Mouse (Mus musculus) midbrain, embryonic 12.5 days (tissue): ENCODE data around the gene Cdh8. TPM values are rescaled to one million over a fixed set of nuclear protein-coding genes. Genes with fewer than 3 reads are reported as not detected.
A peak's percentile ranks its signal among the peaks of the same experiment; 100 is the strongest.

Experiments used
- ATAC-seq: fragments of 200-750 bp; cut with Nextera tagmentation; 2 replicates; pipeline ENCODE4 v1.8.0; 2017; ENCODE audit warnings: low read depth, moderate TSS enrichment, moderate library complexity; ENCODE audit not compliant: low FRiP score
- H3K27ac ChIP-seq: fragments of 300-500 bp; sonication (generic); replicated peaks from 2 replicates; pipeline ENCODE4 v1.5.1; 2016; ENCODE audit warnings: mild to moderate bottlenecking
- H3K27me3 ChIP-seq: fragments of 300-500 bp; sonication (generic); 2 replicates; pipeline ENCODE4 v1.6.1; 2016; ENCODE audit warnings: mild to moderate bottlenecking
- H3K36me3 ChIP-seq: fragments of 300-500 bp; sonication (generic); 2 replicates; pipeline ENCODE4 v1.6.1; 2016
- H3K4me1 ChIP-seq: fragments of 300-500 bp; sonication (generic); 2 replicates; pipeline ENCODE4 v1.6.1; 2016
- H3K4me2 ChIP-seq: fragments of 300-500 bp; sonication (generic); replicated peaks from 2 replicates; pipeline ENCODE4 v1.6.1; 2016; ENCODE audit warnings: mild to moderate bottlenecking, moderate library complexity
- H3K4me3 ChIP-seq: fragments of 300-500 bp; sonication (generic); 2 replicates; pipeline ENCODE4 v1.5.1; 2016; ENCODE audit warnings: mild to moderate bottlenecking
- H3K9ac ChIP-seq: fragments of 300-500 bp; sonication (generic); replicated peaks from 2 replicates; pipeline ENCODE4 v1.6.1; 2016; ENCODE audit warnings: mild to moderate bottlenecking, moderate library complexity
- H3K9me3 ChIP-seq: fragments of 300-500 bp; sonication (generic); 2 replicates; pipeline ENCODE4 v1.6.1; 2016; ENCODE audit warnings: mild to moderate bottlenecking
- WGBS: fragments of 180-500 bp; shearing (Covaris S2); methylation state at CpG from one replicate; pipeline ENCODE4 v1.1.7; 2016; 5-methylcytosine and 5-hydroxymethylcytosine counted together
- polyA plus RNA-seq: library from polyadenylated mRNA; unstranded; fragments of >200 nt; fragmentation: Nextera tagmentation; extraction: Ambion mirVana; gene quantifications from 2 replicates; pipeline ENCODE4 v1.2.1, GENCODE M21; 2016

The Cdh8 gene
- 23.8 and 32.2 TPM in 2 replicates for polyA plus RNA-seq

DNA sequence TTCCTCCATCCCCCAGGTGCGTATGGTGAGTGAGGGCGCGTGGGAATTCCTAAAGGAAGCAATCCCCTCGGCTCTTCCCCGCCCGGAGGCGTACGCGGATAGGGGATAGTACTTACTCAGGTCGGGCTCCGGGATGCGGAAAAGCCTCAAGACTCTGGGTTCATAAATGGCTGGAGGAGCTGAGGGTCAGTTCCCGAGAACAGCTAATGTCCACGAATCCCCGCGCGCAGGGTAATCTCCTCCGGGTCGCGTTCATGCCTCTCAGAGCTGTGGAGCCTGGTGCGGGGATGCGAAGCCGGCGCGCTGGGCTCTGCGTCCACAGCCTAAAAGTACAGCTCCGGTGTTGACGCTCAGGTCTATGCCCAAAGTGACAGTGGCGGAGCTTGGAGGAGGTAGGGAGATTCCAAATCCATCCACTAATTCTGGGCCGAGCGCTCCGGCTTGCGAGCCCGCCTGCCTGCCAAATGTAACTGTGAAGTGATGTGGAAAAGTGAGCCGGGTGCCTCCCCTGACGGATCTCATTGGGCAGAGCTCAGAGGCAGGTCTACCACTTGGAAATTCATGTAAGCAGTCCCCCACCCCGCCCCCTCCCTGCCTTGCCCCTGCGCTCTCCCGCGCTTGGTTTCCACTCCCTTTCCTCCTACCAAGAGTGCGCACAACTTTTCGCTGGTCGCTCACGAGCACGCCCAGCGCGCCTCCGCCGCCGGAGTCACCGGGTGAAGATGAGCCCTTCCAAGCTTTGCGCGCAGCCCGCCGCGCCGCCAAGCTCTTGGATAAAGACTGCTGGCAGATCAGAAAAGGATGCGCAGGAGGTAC, at the start of gene Cdh8:
Gene Cdh8, minus strand, starts transcription at position 506 of the 816 bp plus-strand sequence.
- 0% methylated on average over 58 of the region's 58 CpGs for WGBS

GRCm38 (mm10) chr8:99446506-99446905, 30.2 kb upstream of the Cdh8 start:
- H3K36me3 ChIP-seq = no peaks in the 10 kb centered on the region
- no peak overlapping the region for H3K27ac ChIP-seq
- no peak for ATAC-seq
- H3K27me3 ChIP-seq = no peaks in the 10 kb centered on the region
- H3K4me1 ChIP-seq = no peaks in the 10 kb centered on the region
- H3K9me3 ChIP-seq = no peaks in the 10 kb centered on the region
- H3K4me3 ChIP-seq = no peak overlapping the region
- H3K4me2 ChIP-seq = no peak overlapping the region
- no peak overlapping the region for H3K9ac ChIP-seq
- WGBS = 93% methylated on average over 1 of the region's 1 CpGs

More for the DNA sequence above, at the start of gene Cdh8:
- peaks cover 19% of the 10 kb centered on the region for H3K4me1 ChIP-seq
- peak within 1 kb of the TSS; percentile 60 for H3K27ac ChIP-seq
- peak within 1 kb of the TSS; percentile 67 for H3K4me3 ChIP-seq
- peak within 1 kb of the TSS; percentile 79 for H3K4me2 ChIP-seq
- peak within 1 kb of the TSS; percentile 70 for H3K9ac ChIP-seq
- H3K36me3 ChIP-seq = no peaks in the 10 kb centered on the region
- no peaks in the 10 kb centered on the region for H3K9me3 ChIP-seq
- ATAC-seq = peak; percentile 83
- H3K27me3 ChIP-seq = peaks cover 12% of the 10 kb centered on the region; the same call in 1 of the 2 replicates

GRCm38 (mm10) chr8:99425901-99426300, 9.6 kb upstream of the Cdh8 start:
- no peaks in the 10 kb centered on the region for H3K36me3 ChIP-seq
- no peaks in the 10 kb centered on the region for H3K27me3 ChIP-seq
- no peak overlapping the region for H3K27ac ChIP-seq
- H3K4me1 ChIP-seq = peaks cover 4% of the 10 kb centered on the region; the same call in 1 of the 2 replicates
- 78% methylated on average over 4 of the region's 4 CpGs for WGBS
- H3K4me2 ChIP-seq = no peak overlapping the region
- no peaks in the 10 kb centered on the region for H3K9me3 ChIP-seq
- ATAC-seq = no peak
- no peak overlapping the region for H3K4me3 ChIP-seq
- no peak overlapping the region for H3K9ac ChIP-seq

- no peak overlapping the region for H3K27ac ChIP-seq
- ATAC-seq = no peak; the same call in 1 of the 2 replicates
- no peaks in the 10 kb centered on the region for H3K36me3 ChIP-seq
- H3K27me3 ChIP-seq = peaks cover 11% of the 10 kb centered on the region; the same call in 1 of the 2 replicates
- 20% methylated on average over 7 of the region's 7 CpGs for WGBS
- H3K9me3 ChIP-seq = no peaks in the 10 kb centered on the region
- peaks cover 10% of the 10 kb centered on the region for H3K4me1 ChIP-seq
- no peak overlapping the region for H3K4me3 ChIP-seq
- no peak overlapping the region for H3K9ac ChIP-seq
- H3K4me2 ChIP-seq = peak overlapping the region; percentile 30
These were observed 5.2 kb upstream of the Cdh8 start for GRCm38 (mm10) chr8:99421516-99421915.

GRCm38 (mm10) chr8:99419726-99420125, 3.5 kb upstream of the Cdh8 start:
- no peak overlapping the region for H3K9ac ChIP-seq
- ATAC-seq = no peak
- no peak overlapping the region for H3K4me3 ChIP-seq
- H3K27me3 ChIP-seq = peaks cover 12% of the 10 kb centered on the region; the same call in 1 of the 2 replicates
- H3K4me1 ChIP-seq = peaks cover 14% of the 10 kb centered on the region
- H3K9me3 ChIP-seq = no peaks in the 10 kb centered on the region
- H3K27ac ChIP-seq = no peak overlapping the region
- H3K36me3 ChIP-seq = no peaks in the 10 kb centered on the region
- no peak overlapping the region for H3K4me2 ChIP-seq
- WGBS = 83% methylated on average over 4 of the region's 4 CpGs

DNA sequence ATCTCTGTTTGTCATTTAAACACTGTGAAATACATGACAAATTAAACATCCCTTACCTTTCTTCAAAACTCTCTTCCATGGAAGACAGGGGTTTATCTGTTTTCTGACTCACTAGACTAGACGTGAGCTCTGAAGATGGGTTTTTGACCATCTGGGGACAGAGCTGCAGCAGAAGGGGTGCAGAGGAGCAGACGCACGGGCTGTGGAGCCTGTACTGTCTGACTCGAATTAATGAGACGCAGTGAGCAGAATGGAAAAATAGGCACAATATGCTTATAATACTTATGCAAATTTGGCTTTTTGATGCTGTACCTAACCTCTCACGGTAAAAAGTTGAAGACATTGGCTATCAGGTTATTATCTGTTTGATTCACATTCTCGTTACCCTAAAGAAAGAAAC, 1.2 kb upstream of the Cdh8 start:
- Histone ChIP-seq H3K27ac (no peak overlapping the region), H3K9ac (0 out of 2 replicates have a peak overlapping the region, but pooled peaks have one; percentile 70), H3K4me1 (peaks cover 23% of the 10 kb centered on the region), H3K27me3 (peaks cover 12% of the 10 kb centered on the region; the same call in 1 of the 2 replicates), H3K4me3 (peak overlapping the region; percentile 67), H3K36me3 (no peaks in the 10 kb centered on the region), H3K4me2 (peak overlapping the region; percentile 79), H3K9me3 (no peaks in the 10 kb centered on the region)
- ATAC-seq = no peak
- 24% methylated on average over 7 of the region's 7 CpGs for WGBS

DNA sequence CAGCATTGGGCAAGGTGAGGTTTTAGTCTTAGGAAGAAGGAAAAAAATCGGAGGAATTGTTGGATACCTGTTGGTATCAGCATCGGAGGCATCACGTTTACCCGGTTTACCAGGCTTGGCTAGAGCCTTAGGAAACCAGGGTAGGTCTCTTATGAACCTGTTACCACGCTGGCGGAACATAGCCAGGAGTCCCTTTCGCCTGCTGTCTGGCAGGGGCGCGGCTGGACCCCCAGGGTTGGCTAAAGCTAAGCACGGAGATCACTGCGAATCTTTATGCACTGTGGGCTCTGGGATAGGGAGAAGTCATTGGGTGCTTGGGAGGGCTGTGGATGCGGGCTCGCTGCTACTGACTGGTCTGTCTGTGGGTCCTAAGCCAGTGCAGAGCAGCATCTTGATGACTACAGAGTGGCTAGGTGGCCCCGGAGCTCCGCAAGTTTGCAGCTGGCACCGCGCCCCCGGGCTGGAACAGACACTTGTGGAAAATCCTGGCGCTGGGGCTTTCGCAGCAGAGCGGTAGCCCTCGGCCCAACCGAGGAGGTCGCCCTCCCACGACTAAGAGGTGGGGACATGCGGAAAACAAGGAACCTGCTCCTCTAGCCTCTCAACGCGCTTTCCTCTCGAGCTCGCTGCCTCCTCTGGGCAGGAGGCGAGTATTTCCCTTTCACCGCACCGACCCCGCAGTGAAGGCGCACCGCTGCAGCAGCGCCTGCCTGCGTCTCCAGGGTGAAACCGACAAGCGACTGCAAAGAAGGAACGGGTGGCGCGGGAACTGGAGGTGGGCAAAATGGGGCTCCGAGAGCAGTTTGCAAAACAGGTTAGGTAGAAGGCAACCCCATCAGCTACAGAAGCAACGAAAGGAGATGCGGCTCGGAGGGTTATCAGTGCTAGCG, 950 bp downstream of the Cdh8 start:
- H3K27me3 ChIP-seq = peaks cover 12% of the 10 kb centered on the region; the same call in 1 of the 2 replicates
- peak overlapping the region; percentile 60 for H3K27ac ChIP-seq
- peaks cover 19% of the 10 kb centered on the region for H3K4me1 ChIP-seq
- H3K9ac ChIP-seq = peak overlapping the region; percentile 70
- H3K4me3 ChIP-seq = peak overlapping the region; percentile 67
- no peaks in the 10 kb centered on the region for H3K9me3 ChIP-seq
- no peaks in the 10 kb centered on the region for H3K36me3 ChIP-seq
- peak; percentile 39 for ATAC-seq
- H3K4me2 ChIP-seq = peak overlapping the region; percentile 79
- under 1% methylated on average over 48 of the region's 48 CpGs for WGBS

DNA sequence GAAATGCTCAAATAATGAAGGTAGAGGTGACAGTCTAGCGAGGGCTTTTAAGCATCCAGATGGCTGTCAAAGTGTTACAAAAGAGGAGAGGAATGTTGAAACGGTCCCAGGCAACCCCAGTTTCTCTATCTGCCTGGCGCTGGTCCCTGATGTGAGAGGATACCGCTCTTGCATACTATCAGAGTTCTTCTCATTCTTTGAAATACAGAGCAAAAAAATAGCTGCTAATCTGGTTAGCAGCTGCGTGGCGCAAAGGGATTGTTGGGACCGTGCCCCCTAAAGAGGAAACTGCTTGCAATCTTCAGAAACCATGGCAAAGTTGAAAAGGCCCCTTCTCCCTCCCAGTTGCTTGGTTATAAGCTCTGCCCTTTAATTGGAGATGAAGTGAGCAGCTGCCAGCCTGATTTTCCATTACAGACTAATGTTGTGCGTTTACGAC, 1.8 kb downstream of the Cdh8 start:
- Histone ChIP-seq H3K4me3 (peak overlapping the region; percentile 67), H3K9ac (peak overlapping the region; percentile 70), H3K4me1 (peaks cover 19% of the 10 kb centered on the region), H3K27ac (peak overlapping the region; percentile 60), H3K4me2 (peak overlapping the region; percentile 79), H3K27me3 (peaks cover 12% of the 10 kb centered on the region; the same call in 1 of the 2 replicates), H3K9me3 (no peaks in the 10 kb centered on the region), H3K36me3 (no peaks in the 10 kb centered on the region)
- peak; percentile 50 for ATAC-seq
- 3% methylated on average over 9 of the region's 9 CpGs for WGBS

GRCm38 (mm10) chr8:99413877-99414482, 2.3 kb downstream of the Cdh8 start:
- H3K4me3 ChIP-seq = peak overlapping the region; percentile 67
- H3K27ac ChIP-seq = peak overlapping the region; percentile 60
- H3K4me1 ChIP-seq = peaks cover 19% of the 10 kb centered on the region
- peaks cover 12% of the 10 kb centered on the region; the same call in 1 of the 2 replicates for H3K27me3 ChIP-seq
- H3K9me3 ChIP-seq = no peaks in the 10 kb centered on the region
- whole genome bisulfite sequencing = 22% methylated on average over 10 of the region's 10 CpGs
- H3K4me2 ChIP-seq = peak overlapping the region; percentile 79
- H3K36me3 ChIP-seq = no peaks in the 10 kb centered on the region
- ATAC-seq = peak; percentile 11; the same call in 1 of the 2 replicates
- H3K9ac ChIP-seq = peak overlapping the region; percentile 70; the same call in 1 of the 2 replicates

DNA sequence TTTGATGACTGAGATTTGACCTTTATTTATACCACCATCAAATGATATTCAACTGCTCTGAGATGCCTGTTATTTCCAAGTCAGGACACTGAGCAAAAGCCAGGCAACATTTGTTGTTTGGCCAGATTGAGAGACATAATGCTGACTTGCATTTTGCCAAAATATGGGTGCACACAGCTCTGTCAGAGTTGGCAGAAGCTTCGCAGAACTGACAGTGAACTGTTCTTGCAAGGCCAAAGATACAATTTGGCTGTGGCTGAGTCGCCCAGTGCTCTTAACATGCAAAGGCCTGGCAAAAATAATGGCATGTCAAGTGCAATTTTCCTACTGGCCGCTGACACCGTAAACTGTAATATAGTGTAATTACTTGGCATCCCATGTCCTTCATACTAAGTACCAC, 22.4 kb downstream of the Cdh8 start:
- Histone ChIP-seq H3K36me3 (no peaks in the 10 kb centered on the region), H3K4me1 (peaks cover under 1% of the 10 kb centered on the region; the same call in 1 of the 2 replicates), H3K9me3 (no peaks in the 10 kb centered on the region), H3K4me3 (no peak overlapping the region), H3K9ac (no peak overlapping the region), H3K27me3 (no peaks in the 10 kb centered on the region), H3K27ac (no peak overlapping the region), H3K4me2 (no peak overlapping the region)
- 85% methylated on average over 4 of the region's 4 CpGs for WGBS
- no peak for ATAC-seq

- no peak for ATAC-seq
- no peak overlapping the region for H3K9ac ChIP-seq
- H3K36me3 ChIP-seq = no peaks in the 10 kb centered on the region
- H3K27me3 ChIP-seq = no peaks in the 10 kb centered on the region
- no peak overlapping the region for H3K4me3 ChIP-seq
- no peaks in the 10 kb centered on the region for H3K9me3 ChIP-seq
- H3K27ac ChIP-seq = no peak overlapping the region
- H3K4me1 ChIP-seq = no peaks in the 10 kb centered on the region
- 95% methylated on average over 5 of the region's 5 CpGs for whole genome bisulfite sequencing
- H3K4me2 ChIP-seq = no peak overlapping the region
These were observed 46.2 kb downstream of the Cdh8 start for GRCm38 (mm10) chr8:99370104-99370503.
